Mouse (Mus musculus) embryonic facial prominence, embryonic 12.5 days (tissue): ENCODE measurements around the gene Grip1. TPM values are rescaled to one million over a fixed set of nuclear protein-coding genes. Genes with fewer than 3 reads are reported as not detected.

Experiments used
- ATAC-seq: fragments of 200-750 bp; cut with Nextera tagmentation; 2 replicates; pipeline ENCODE4 v1.8.0; 2017; ENCODE audit not compliant: insufficient number of reproducible peaks, insufficient read depth, low FRiP score, low TSS enrichment
- H3K27ac ChIP-seq: fragments of 300-500 bp; sonication (generic); 2 replicates; pipeline ENCODE4 v1.5.1; 2016; ENCODE audit warnings: mild to moderate bottlenecking
- H3K27me3 ChIP-seq: fragments of 300-500 bp; sonication (generic); 2 replicates; pipeline ENCODE4 v1.6.1; 2016; ENCODE audit warnings: mild to moderate bottlenecking, moderate library complexity
- H3K36me3 ChIP-seq: fragments of 300-500 bp; sonication (generic); 2 replicates; pipeline ENCODE4 v1.6.1; 2016; ENCODE audit warnings: mild to moderate bottlenecking
- H3K4me1 ChIP-seq: fragments of 300-500 bp; sonication (generic); 2 replicates; pipeline ENCODE4 v1.6.1; 2016
- H3K4me2 ChIP-seq: fragments of 300-500 bp; sonication (generic); replicated peaks from 2 replicates; pipeline ENCODE4 v1.6.1; 2016; ENCODE audit warnings: mild to moderate bottlenecking, moderate library complexity
- H3K4me3 ChIP-seq: fragments of 300-500 bp; sonication (generic); 2 replicates; pipeline ENCODE4 v1.5.1; 2016; ENCODE audit warnings: mild to moderate bottlenecking
- H3K9ac ChIP-seq: fragments of 300-500 bp; sonication (generic); 2 replicates; pipeline ENCODE4 v1.6.1; 2016; ENCODE audit warnings: mild to moderate bottlenecking, moderate library complexity
- H3K9me3 ChIP-seq: fragments of 300-500 bp; sonication (generic); 2 replicates; pipeline ENCODE4 v1.6.1; 2016; ENCODE audit warnings: mild to moderate bottlenecking, moderate library complexity
- WGBS: fragments of 180-500 bp; shearing (Covaris S2); methylation state at CpG from one replicate; pipeline ENCODE4 v1.1.7; 2016; 5-methylcytosine and 5-hydroxymethylcytosine counted together
- polyA plus RNA-seq: library from polyadenylated mRNA; unstranded; fragments of >200 nt; fragmentation: Nextera tagmentation; extraction: Ambion mirVana; gene quantifications from 2 replicates; pipeline ENCODE4 v1.2.1, GENCODE M21; 2016

Grip1 gene
- polyA plus RNA-seq, 1 experiment from 2014 or later: 5.8 TPM

DNA sequence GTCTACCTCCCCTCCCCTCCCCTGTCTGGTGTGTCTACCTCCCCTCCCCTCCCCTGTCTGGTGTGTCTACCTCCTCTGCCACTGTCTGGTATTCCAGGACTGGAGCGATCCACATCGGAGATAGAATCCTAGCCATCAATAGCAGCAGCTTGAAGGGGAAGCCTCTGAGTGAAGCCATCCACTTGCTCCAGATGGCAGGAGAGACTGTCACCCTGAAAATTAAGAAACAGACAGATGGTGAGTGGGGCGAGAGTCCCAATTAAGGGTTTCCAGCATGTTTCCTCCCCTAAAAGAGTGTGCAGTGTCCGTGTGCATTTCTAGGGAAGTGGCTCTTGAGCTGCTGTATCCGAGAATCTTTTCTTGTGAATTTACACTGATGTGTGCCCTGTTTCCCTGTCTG is 584.6 kb downstream of the Grip1 start:
- Histone ChIP-seq H3K27me3 (no peaks in the 10 kb centered on the region), H3K9me3 (no peaks in the 10 kb centered on the region), H3K27ac (no peak overlapping the region), H3K4me3 (no peak overlapping the region), H3K36me3 (no peaks in the 10 kb centered on the region), H3K9ac (no peak overlapping the region), H3K4me2 (no peak overlapping the region), H3K4me1 (no peaks in the 10 kb centered on the region)
- 86% methylated on average over 5 of the region's 5 CpGs for WGBS
- ATAC-seq: no peak

DNA sequence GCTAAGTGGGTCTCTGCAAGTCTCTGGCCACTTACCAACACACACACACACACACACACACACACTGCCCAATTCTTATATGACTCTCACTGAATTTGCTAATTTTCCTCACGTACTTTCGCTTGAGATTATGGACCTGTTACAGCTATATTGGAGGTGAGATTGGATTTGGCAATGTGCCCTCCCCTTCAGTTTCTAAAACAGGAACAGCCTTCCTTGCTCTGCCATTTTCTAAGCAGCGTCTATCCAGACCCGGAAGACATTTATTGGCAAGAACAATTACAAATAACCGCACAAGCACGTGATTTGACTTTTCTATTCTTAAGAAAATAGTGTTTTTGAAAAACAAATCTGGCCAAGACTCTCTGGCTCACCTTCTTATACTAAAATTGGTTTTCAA is 590.6 kb downstream of the Grip1 start:
- Histone ChIP-seq H3K4me2 (no peak overlapping the region), H3K9ac (no peak overlapping the region), H3K27me3 (no peaks in the 10 kb centered on the region), H3K9me3 (no peaks in the 10 kb centered on the region), H3K4me1 (no peaks in the 10 kb centered on the region), H3K36me3 (no peaks in the 10 kb centered on the region), H3K27ac (no peak overlapping the region), H3K4me3 (no peak overlapping the region)
- WGBS: 86% methylated on average over 6 of the region's 6 CpGs
- no peak for ATAC-seq

DNA sequence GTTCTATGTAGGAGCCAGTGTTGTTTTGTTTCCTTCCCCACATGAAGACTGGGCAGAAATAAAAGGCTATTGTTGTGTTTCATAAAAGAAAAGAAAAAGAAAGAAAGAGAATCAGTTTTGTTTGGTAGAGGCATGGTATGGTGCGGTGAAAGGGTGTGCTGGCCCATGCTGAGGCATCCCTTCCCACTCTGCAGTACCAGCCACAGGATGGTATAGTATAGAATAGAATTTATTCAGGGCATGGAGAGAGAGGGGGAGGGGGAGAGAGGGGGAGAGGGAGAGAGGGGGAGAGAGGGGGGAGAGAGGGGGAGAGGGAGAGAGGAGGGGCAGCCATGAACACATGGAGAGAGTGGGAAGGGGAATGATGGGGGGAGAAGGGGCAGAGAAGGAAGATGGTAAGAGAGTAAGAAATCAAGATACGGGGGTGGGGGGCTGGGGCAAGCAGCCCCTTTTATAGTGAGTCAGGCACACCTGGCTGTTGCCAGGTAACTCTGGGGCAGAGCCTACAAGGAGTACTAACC is 591.1 kb downstream of the Grip1 start:
- Histone ChIP-seq H3K27me3 (no peaks in the 10 kb centered on the region), H3K4me2 (no peak overlapping the region), H3K4me1 (no peaks in the 10 kb centered on the region), H3K4me3 (no peak overlapping the region), H3K9ac (no peak overlapping the region), H3K27ac (no peak overlapping the region), H3K9me3 (no peaks in the 10 kb centered on the region), H3K36me3 (no peaks in the 10 kb centered on the region)
- 89% methylated on average over 2 of the region's 2 CpGs for WGBS
- no peak for ATAC-seq

DNA sequence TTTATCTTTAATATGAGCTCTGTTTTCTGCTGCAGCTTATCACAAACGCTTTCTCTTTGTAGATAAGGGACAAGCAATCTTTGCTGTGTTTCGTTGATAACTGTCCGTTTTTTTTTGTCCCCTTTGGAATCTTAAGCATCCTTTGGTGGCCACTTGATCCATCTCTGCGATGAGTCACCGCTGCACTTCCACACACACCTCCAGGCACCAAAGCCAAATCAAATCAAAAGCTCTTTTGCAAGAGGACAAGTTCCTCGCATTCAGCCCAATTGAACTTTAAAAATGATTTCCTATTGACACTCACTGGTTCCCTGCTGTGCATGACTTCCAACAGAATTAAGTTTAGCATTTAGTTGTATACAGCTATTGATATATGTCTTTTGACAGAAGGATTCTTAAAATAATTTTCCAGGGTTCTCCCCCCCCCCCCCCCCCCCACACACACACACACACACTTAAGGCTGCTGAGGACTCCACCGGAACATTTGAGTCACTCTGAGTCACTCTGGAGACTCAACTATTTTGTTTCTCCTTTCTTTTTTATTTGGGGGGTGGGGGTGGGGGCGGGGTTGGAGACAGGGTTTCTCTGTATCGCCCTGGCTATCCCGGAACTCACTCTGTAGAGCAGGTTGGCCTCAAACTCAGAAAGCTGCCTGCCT is 607.1 kb downstream of the Grip1 start:
- WGBS: 86% methylated on average over 10 of the region's 10 CpGs
- no peak overlapping the region for H3K27ac ChIP-seq
- no peaks in the 10 kb centered on the region for H3K9me3 ChIP-seq
- no peak for ATAC-seq
- no peak overlapping the region for H3K9ac ChIP-seq
- H3K27me3 ChIP-seq: no peaks in the 10 kb centered on the region
- no peak overlapping the region for H3K4me2 ChIP-seq
- no peaks in the 10 kb centered on the region for H3K36me3 ChIP-seq
- no peak overlapping the region for H3K4me3 ChIP-seq
- no peaks in the 10 kb centered on the region for H3K4me1 ChIP-seq

DNA sequence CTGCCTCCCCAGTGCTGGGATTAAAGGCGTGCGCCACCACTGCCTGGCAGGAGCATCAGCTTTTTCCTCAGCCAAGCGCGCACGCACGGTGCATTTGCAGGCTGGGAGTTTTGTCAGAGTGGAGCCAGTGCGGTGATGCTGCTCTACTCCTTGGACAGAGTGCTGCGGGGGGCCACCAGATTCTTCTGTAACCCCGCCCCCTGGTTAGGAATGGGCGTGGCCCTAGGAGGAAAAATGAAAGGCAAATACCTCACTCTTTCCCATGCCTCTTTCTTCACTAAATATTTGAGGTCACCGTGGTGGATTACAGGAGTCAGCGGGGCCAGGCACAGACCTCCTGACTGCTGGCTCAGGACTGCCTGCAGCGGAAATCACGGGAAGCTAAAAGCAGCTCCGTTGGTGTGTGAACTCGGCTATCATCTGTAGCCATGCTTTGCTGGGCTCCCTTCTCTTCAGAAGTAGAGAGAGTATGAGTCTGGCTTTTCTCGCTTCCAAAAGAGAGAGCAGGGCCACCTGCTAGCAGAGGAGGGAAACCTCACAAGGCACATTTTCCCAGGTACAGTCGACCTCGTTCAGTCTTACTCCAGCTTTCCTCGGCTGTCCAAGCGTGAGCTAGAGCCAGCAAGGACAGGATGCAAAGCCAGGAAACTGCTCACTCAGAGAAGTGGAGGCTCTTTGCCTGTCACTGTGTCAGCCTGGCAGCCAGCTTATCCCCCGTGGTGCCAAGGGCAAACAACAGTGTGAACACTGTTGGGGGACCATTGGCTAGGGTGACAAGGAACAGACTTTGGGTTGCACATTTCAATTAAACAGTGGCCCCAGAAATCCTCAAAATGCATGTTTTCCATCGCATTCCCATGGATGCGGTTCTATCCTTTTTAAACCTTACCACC is 607.9 kb downstream of the Grip1 start:
- 79% methylated on average over 24 of the region's 24 CpGs for WGBS
- no peak overlapping the region for H3K27ac ChIP-seq
- H3K4me2 ChIP-seq: no peak overlapping the region
- H3K4me1 ChIP-seq: no peaks in the 10 kb centered on the region
- no peaks in the 10 kb centered on the region for H3K27me3 ChIP-seq
- H3K9me3 ChIP-seq: no peaks in the 10 kb centered on the region
- no peak overlapping the region for H3K9ac ChIP-seq
- H3K4me3 ChIP-seq: no peak overlapping the region
- H3K36me3 ChIP-seq: no peaks in the 10 kb centered on the region
- ATAC-seq: no peak

DNA sequence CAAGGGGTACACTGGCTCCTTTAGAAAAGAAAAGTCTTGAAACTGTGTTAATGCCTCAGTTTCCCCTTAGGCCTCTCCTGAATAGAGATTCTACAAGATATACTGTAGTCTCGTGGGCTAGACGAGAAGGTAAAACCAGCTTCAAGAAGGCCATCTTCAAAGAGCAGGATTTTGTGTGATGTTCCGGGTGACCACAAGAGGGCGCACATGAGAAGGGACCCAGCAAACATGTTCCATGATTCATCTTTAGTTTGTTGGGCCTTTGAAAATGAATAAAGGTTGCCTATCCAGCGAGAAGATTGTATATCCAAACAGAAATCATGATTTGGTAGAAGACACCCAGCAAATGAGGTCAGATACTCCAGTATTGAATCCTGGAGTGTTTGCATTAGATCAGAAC is 610.8 kb downstream of the Grip1 start:
- no peak overlapping the region for H3K4me2 ChIP-seq
- no peaks in the 10 kb centered on the region for H3K27me3 ChIP-seq
- no peak overlapping the region for H3K9ac ChIP-seq
- no peak overlapping the region for H3K4me3 ChIP-seq
- ATAC-seq: no peak
- H3K36me3 ChIP-seq: no peaks in the 10 kb centered on the region
- H3K9me3 ChIP-seq: no peaks in the 10 kb centered on the region
- no peaks in the 10 kb centered on the region for H3K4me1 ChIP-seq
- H3K27ac ChIP-seq: no peak overlapping the region
- 24% methylated on average over 5 of the region's 5 CpGs for WGBS

DNA sequence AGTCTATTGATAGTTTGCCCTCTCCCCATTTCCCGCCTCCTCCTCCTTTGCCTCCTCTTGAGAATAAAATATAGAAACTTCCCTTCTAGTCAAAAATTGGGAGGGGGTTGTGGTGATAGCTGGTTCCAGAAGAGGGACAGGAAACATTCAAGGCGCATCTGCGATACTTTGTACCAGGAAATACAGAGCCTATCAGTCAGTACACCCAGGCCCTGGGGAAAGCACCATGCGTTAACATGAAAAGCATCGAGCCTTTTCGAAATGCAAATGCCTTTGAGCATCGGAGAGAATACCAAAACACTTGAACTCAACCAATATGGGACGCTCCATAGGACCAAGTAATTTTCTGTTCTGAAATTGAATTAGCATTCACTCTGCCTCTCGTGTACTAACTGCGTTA is 612.7 kb downstream of the Grip1 start:
- no peaks in the 10 kb centered on the region for H3K36me3 ChIP-seq
- H3K9ac ChIP-seq: no peak overlapping the region
- 91% methylated on average over 10 of the region's 10 CpGs for WGBS
- no peak overlapping the region for H3K27ac ChIP-seq
- H3K4me1 ChIP-seq: no peaks in the 10 kb centered on the region
- no peak overlapping the region for H3K4me3 ChIP-seq
- H3K27me3 ChIP-seq: no peaks in the 10 kb centered on the region
- H3K4me2 ChIP-seq: no peak overlapping the region
- H3K9me3 ChIP-seq: no peaks in the 10 kb centered on the region
- no peak for ATAC-seq

DNA sequence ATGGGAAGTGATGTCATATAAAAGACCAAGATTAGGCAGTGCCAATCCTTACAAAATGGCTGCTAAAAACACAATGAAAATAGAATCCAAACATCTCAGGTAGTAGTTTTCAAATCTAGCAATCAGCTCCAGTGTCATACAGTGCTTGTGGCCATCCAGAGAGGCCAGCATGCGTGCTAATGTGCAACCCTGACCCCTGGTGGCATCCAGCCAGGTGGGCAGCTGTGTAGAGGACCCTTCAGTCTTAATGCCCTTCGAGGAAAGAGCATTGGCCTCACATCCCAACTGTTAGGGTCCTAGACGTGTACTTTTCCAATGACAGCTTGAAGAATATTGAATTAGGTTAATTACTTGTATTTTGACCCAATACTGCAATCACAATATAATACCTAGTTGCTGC is 624.2 kb downstream of the Grip1 start:
- H3K4me3 ChIP-seq: no peak overlapping the region
- 71% methylated on average over 3 of the region's 3 CpGs for WGBS
- no peak for ATAC-seq

DNA sequence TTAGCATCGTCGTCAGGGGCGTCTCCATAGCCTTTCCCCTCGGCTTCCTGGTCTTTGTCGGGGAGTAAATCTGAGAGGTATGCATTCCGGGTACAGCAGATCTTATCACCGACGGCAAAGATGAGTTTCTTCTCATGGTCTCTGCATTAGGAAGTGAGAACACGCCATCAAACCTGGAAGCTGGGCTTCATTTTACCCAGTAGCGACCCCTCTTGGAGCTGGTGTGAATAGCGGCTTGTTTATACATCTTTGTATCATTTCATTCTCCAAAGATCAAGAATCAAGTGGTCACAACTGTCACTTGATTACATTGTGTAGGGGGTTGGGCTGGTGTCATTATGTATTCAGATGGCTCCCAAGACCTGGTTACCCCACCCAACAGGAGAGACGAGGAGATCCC is 638.9 kb downstream of the Grip1 start:
- WGBS: 88% methylated on average over 12 of the region's 12 CpGs
- no peak overlapping the region for H3K4me2 ChIP-seq
- peaks cover 43% of the 10 kb centered on the region for H3K36me3 ChIP-seq
- no peaks in the 10 kb centered on the region for H3K27me3 ChIP-seq
- no peaks in the 10 kb centered on the region for H3K9me3 ChIP-seq
- no peak for ATAC-seq
- H3K27ac ChIP-seq: no peak overlapping the region
- no peak overlapping the region for H3K9ac ChIP-seq
- H3K4me3 ChIP-seq: no peak overlapping the region
- no peaks in the 10 kb centered on the region for H3K4me1 ChIP-seq

More for the DNA sequence above, 624.2 kb downstream of the Grip1 start:
- Histone ChIP-seq H3K9ac (no peak overlapping the region), H3K27ac (no peak overlapping the region), H3K9me3 (no peaks in the 10 kb centered on the region), H3K4me2 (no peak overlapping the region), H3K4me1 (no peaks in the 10 kb centered on the region), H3K27me3 (no peaks in the 10 kb centered on the region), H3K36me3 (peaks cover 3% of the 10 kb centered on the region; the same call in 1 of the 2 replicates)

DNA sequence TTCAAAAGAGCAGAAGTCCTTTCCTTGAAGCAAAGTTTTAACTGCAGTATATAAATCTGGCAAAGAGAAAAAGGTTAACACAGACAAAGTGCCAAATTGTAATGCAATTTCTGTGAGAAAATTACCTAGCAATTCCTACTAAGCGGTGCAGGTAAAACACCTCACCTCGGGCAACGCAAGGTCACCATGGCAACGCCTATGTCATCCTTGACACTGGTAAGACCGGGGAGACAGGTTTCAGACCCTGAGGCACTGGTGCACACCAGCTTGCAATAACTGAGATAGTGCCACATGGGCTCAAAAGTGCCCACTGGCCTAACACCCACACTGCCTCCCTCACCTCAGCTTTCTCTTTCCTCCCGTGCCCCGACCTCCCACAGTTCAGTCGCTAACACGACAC is 641.5 kb downstream of the Grip1 start:
- no peak overlapping the region for H3K4me2 ChIP-seq
- no peaks in the 10 kb centered on the region for H3K4me1 ChIP-seq
- WGBS: 80% methylated on average over 9 of the region's 9 CpGs
- peaks cover 38% of the 10 kb centered on the region for H3K36me3 ChIP-seq
- H3K9me3 ChIP-seq: no peaks in the 10 kb centered on the region
- no peak overlapping the region for H3K27ac ChIP-seq
- ATAC-seq: no peak
- H3K27me3 ChIP-seq: no peaks in the 10 kb centered on the region
- no peak overlapping the region for H3K9ac ChIP-seq
- no peak overlapping the region for H3K4me3 ChIP-seq

DNA sequence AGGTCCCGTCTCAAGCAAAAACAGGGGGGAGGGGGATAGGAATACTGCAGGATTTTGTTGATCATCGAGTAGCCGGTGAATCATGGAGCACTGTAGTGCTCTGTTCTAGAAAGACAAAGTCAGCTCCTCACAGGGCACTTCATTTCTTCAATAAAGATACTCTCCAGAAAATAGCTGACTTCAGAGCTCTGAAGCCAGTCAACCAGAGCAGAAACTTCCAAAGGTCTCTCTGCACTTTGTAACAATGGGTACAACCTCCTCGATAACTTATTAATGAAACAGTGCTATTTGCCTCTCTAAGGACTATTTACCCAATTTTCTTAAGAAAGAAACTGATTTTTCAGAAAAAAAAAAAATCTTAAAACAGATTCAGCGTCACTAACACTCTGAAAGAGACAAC is 642.1 kb downstream of the Grip1 start:
- no peak for ATAC-seq
- Histone ChIP-seq H3K4me2 (no peak overlapping the region), H3K4me3 (no peak overlapping the region), H3K9ac (no peak overlapping the region), H3K27me3 (no peaks in the 10 kb centered on the region), H3K4me1 (no peaks in the 10 kb centered on the region), H3K27ac (no peak overlapping the region), H3K36me3 (peaks cover 38% of the 10 kb centered on the region), H3K9me3 (no peaks in the 10 kb centered on the region)
- WGBS: 93% methylated on average over 5 of the region's 5 CpGs

DNA sequence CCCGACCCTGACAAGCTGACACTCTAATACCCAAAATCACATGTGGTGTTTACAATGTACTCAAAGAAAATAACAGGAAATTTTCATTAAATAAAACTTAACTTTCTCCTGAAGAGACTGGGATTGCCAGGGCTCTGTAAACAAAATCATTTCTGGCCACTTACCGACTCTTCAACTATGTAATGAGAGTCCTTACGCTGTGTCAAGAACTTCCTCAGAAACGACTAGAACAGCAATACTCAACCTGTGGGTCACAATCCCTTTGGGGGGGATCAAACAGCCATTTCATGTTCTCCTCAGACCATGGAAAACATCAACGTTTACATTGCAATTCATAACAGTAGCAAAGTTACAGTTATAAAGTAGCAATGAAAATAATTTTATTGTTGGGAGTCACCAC is 643.9 kb downstream of the Grip1 start:
- H3K36me3 ChIP-seq: peaks cover 35% of the 10 kb centered on the region
- no peak for ATAC-seq
- no peak overlapping the region for H3K4me3 ChIP-seq
- WGBS: 87% methylated on average over 5 of the region's 5 CpGs
- no peak overlapping the region for H3K9ac ChIP-seq
- no peak overlapping the region for H3K4me2 ChIP-seq
- H3K27me3 ChIP-seq: no peaks in the 10 kb centered on the region
- H3K27ac ChIP-seq: no peak overlapping the region
- H3K4me1 ChIP-seq: no peaks in the 10 kb centered on the region
- H3K9me3 ChIP-seq: no peaks in the 10 kb centered on the region
